Mouse (Mus musculus): ENCODE data around the gene Bcam. TPM values are rescaled to one million over a fixed set of nuclear protein-coding genes. Genes with fewer than 3 reads are reported as not detected.

Bcam gene
- polyA plus RNA-seq, 1 experiment from 2014 or later: 5.8 TPM

DNA sequence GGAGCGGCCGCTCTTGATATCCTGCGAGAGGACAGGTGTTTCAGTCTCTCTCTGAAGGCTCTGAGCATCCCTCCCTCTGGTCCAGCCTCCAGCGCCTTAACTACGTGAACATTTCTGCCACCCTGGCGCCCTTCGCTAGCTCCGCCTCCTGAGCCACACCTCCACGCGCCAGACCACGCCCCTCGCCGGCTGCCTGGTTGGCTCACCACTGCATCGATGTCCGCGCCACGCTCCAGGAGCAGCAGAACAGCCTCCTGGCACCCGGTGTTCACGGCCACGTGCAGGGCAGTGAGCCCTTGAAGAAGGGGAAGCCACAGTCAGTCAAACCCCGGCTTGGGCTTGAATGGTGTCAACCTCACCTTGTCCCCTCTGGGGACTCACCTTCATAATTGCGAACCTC lies 40.3 kb upstream of the Bcam start:
- ATAC-seq (peak; percentile 40), DNase-seq (ENCODE audit: low spot score) (peak; percentile 35)
- peaks cover 39% of the 10 kb centered on the region for H3K27me3 ChIP-seq (replicated peaks; ENCODE audit: control insufficient read depth, insufficient read depth, low read length)
- peak overlapping the region; percentile 34 for H3K4me2 ChIP-seq (ENCODE audit: low read length)
- H3K36me3 ChIP-seq (ENCODE audit: control insufficient read depth, insufficient read depth, low read length): no peaks in the 10 kb centered on the region
- H3K4me3 ChIP-seq (ENCODE audit: low read depth, low read length): peak overlapping the region; percentile 7; the same call in 1 of the 2 replicates
- no peak overlapping the region for H3K27ac ChIP-seq (ENCODE audit: low read depth, low read length)
- no peaks in the 10 kb centered on the region for H3K9me3 ChIP-seq (replicated peaks; ENCODE audit: control insufficient read depth, low read length)
- WGBS: 2% methylated on average over 22 of the region's 22 CpGs
- 0 out of 2 replicates have a peak, but pooled peaks cover 2% of the 10 kb centered on the region for H3K4me1 ChIP-seq (ENCODE audit: control insufficient read depth, insufficient read depth, low read length)
- H3K9ac ChIP-seq (ENCODE audit: low read length): no peak overlapping the region

DNA sequence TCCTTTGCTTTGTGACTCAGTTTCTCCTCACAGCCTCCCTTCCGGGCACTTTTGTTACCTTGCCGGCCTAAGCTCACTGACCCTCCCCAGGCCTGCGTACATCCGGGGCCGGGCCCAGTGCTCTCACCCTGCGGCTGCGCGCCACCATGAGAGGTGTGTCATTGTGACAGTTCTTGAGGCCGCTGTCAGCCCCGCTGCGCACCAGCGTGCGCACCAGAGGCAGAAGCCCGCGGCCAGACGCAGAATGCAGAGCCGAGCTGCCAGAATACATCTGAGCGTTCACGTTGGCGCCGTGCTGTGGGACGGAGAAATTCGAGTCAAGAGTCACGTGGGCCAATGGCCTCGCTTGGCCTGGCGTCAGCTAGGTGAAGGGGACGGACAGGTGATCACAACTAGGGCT lies 38.6 kb upstream of the Bcam start:
- 0 out of 2 replicates have a peak, but pooled peaks cover 2% of the 10 kb centered on the region for H3K4me1 ChIP-seq (ENCODE audit: control insufficient read depth, insufficient read depth, low read length)
- no peak overlapping the region for H3K4me3 ChIP-seq (ENCODE audit: low read depth, low read length)
- H3K27ac ChIP-seq (ENCODE audit: low read depth, low read length): no peak overlapping the region
- H3K36me3 ChIP-seq (ENCODE audit: control insufficient read depth, insufficient read depth, low read length): no peaks in the 10 kb centered on the region
- peaks cover 33% of the 10 kb centered on the region for H3K27me3 ChIP-seq (replicated peaks; ENCODE audit: control insufficient read depth, insufficient read depth, low read length)
- H3K9me3 ChIP-seq (replicated peaks; ENCODE audit: control insufficient read depth, low read length): no peaks in the 10 kb centered on the region
- no peak for ATAC-seq
- DNase-seq (ENCODE audit: low spot score): no peak
- H3K9ac ChIP-seq (ENCODE audit: low read length): peak overlapping the region; percentile 32; the same call in 1 of the 2 replicates
- 2% methylated on average over 27 of the region's 27 CpGs for WGBS
- peak overlapping the region; percentile 37 for H3K4me2 ChIP-seq (ENCODE audit: low read length)

DNA sequence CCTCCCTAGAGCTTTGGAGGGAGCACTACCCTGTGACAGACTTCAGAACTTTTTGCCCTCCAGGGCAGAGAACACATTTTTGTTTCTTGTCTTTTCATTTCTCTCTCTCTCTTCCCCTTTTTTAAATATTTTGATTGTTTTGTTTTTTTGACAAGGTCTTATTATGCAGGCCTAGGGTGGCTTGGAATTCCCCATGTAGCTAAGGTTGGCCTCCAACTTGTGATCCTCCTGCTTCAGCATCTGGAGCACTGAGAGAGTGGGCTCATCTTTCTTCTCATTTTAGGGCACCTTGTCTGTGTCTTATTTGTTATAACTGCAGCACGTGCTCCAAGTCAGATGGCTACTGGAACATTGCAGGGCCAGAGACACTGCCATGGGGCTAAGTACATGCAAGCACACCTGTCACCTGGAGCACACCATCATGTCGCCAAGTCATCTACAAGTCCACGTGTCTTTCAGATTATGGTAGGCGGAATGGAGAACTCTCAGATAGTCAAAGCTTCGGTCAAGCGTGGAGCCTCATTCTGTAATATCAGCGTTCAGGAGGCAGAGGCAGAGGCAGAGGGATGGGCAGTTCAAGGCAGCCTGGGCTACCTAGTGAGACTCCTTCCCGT lies 35.6 kb upstream of the Bcam start:
- H3K9ac ChIP-seq (ENCODE audit: low read length): no peak overlapping the region
- DNase-seq (ENCODE audit: low spot score) (no peak), ATAC-seq (no peak)
- no peaks in the 10 kb centered on the region for H3K36me3 ChIP-seq (ENCODE audit: control insufficient read depth, insufficient read depth, low read length)
- H3K4me1 ChIP-seq (ENCODE audit: control insufficient read depth, insufficient read depth, low read length): 0 out of 2 replicates have a peak, but pooled peaks cover 2% of the 10 kb centered on the region
- 82% methylated on average over 8 of the region's 8 CpGs for WGBS
- no peaks in the 10 kb centered on the region for H3K9me3 ChIP-seq (replicated peaks; ENCODE audit: control insufficient read depth, low read length)
- no peak overlapping the region for H3K4me2 ChIP-seq (ENCODE audit: low read length)
- peaks cover 26% of the 10 kb centered on the region; the same call in 1 of the 2 replicates for H3K27me3 ChIP-seq (replicated peaks; ENCODE audit: control insufficient read depth, insufficient read depth, low read length)
- H3K4me3 ChIP-seq (ENCODE audit: low read depth, low read length): no peak overlapping the region
- no peak overlapping the region for H3K27ac ChIP-seq (ENCODE audit: low read depth, low read length)

DNA sequence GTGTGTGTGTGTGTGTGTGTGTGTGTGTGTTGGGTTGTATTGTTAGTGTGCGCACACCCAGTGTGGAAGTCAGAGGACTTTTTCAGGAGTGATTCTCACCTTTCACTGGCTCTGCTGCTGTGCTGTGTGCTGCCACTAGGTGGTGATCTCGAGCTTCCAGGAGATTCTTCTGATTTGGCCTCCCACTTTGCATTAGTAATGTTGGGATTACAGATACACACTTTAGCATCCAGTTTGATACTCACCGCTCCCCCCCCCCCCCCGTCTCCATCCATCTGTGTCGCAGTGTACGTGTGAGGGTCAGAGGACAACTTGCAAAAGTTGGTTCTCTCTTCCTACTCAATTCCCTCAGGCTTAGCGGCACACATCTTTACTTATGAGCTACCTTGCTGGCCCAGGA lies 32.2 kb upstream of the Bcam start:
- H3K4me1 ChIP-seq (ENCODE audit: control insufficient read depth, insufficient read depth, low read length): no peaks in the 10 kb centered on the region

DNA sequence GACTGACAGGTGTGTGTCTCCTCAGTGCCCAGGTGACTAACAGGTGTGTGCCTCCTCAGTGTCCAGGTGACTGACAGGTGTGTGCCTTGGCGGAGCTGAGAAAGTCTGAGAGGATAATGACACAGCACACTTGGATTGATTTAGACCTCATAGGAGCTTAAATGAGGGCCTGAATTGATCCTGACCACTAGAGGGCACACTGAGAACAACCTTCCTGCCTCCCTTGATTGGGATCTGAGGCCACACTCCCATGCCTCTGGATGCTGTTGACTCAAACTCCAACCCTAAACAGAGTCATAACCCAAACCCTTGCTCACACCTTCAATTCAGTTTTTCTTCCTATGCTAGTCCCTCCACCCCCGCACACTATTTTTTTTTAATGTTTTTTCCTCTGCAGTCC lies 29.9 kb upstream of the Bcam start:
- WGBS: 28% methylated on average over 2 of the region's 2 CpGs
- no peaks in the 10 kb centered on the region for H3K9me3 ChIP-seq (replicated peaks; ENCODE audit: control insufficient read depth, low read length)
- no peaks in the 10 kb centered on the region for H3K4me1 ChIP-seq (ENCODE audit: control insufficient read depth, insufficient read depth, low read length)
- H3K27me3 ChIP-seq (replicated peaks; ENCODE audit: control insufficient read depth, insufficient read depth, low read length): peaks cover 17% of the 10 kb centered on the region
- H3K4me3 ChIP-seq (ENCODE audit: low read depth, low read length): no peak overlapping the region
- no peak for ATAC-seq
- H3K9ac ChIP-seq (ENCODE audit: low read length): no peak overlapping the region
- H3K27ac ChIP-seq (ENCODE audit: low read depth, low read length): no peak overlapping the region
- H3K36me3 ChIP-seq (ENCODE audit: control insufficient read depth, insufficient read depth, low read length): no peaks in the 10 kb centered on the region
- H3K4me2 ChIP-seq (ENCODE audit: low read length): no peak overlapping the region
- peak; percentile 58 for DNase-seq (ENCODE audit: low spot score)

More for the DNA sequence above, 32.2 kb upstream of the Bcam start:
- H3K27me3 ChIP-seq (replicated peaks; ENCODE audit: control insufficient read depth, insufficient read depth, low read length): no peaks in the 10 kb centered on the region
- H3K9me3 ChIP-seq (replicated peaks; ENCODE audit: control insufficient read depth, low read length): no peaks in the 10 kb centered on the region
- H3K4me3 ChIP-seq (ENCODE audit: low read depth, low read length): no peak overlapping the region
- H3K36me3 ChIP-seq (ENCODE audit: control insufficient read depth, insufficient read depth, low read length): no peaks in the 10 kb centered on the region
- WGBS: 17% methylated on average over 7 of the region's 7 CpGs
- peak; percentile 75 for DNase-seq (ENCODE audit: low spot score)
- no peak overlapping the region for H3K4me2 ChIP-seq (ENCODE audit: low read length)
- H3K9ac ChIP-seq (ENCODE audit: low read length): no peak overlapping the region
- no peak overlapping the region for H3K27ac ChIP-seq (ENCODE audit: low read depth, low read length)
- no peak for ATAC-seq

DNA sequence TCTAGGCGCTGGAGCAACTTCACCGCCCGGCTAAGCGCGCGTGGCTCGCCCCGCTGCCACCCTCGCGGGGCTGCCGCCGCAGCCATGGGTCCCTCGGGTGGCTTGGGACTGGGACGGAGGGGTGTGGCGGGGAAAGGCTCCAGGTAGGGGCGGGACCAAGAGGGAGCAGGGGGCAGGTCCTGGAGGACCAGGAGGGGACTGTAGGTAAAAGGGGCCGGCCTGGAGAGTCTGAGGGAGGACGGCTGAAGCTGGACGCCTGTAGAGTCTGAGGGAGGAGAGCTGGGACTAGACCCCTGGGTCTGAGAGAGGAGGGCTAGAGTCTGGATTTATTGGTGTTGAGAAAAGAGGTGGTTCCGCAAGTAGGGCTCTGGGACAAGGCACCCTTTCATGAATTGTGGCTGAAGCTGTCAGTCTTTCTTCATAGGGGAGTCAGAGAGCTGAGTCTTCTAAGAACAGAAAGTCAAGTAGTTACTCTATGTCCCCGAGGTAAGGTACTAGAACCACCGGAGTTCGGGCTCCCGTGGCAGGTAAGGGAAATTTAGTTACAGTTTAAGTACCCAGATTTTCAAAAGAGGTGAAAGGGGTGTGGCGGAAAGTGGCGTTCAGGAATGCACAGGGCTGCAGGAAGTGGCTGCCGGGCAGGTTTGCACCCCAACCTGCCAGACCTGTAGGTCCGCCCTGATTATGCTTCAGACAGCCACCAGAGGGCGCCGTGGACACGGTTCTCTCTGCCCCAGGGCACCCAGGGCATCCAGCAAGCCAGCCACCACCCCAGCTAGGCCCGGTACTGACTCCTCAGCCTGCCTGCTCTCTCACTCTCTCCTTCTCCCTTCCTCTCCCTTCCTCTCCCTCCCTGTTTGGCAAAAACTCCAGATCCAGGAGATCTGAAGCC lies 26.1 kb upstream of the Bcam start, which contains the start of gene Cblc:
Cblc (minus strand) TSS at position 113 of the 892 bp plus-strand sequence.
- peaks cover 19% of the 10 kb centered on the region for H3K27me3 ChIP-seq (replicated peaks; ENCODE audit: control insufficient read depth, insufficient read depth, low read length)
- ATAC-seq (no peak), DNase-seq (ENCODE audit: low spot score) (peak; percentile 28)
- 3% methylated on average over 32 of the region's 32 CpGs for WGBS
- no peak within 1 kb of the TSS for H3K9ac ChIP-seq (ENCODE audit: low read length)
- no peak within 1 kb of the TSS for H3K4me2 ChIP-seq (ENCODE audit: low read length)
- no peak within 1 kb of the TSS for H3K4me3 ChIP-seq (ENCODE audit: low read depth, low read length)
- no peaks in the 10 kb centered on the region for H3K4me1 ChIP-seq (ENCODE audit: control insufficient read depth, insufficient read depth, low read length)
- no peaks in the 10 kb centered on the region for H3K9me3 ChIP-seq (replicated peaks; ENCODE audit: control insufficient read depth, low read length)
- H3K36me3 ChIP-seq (ENCODE audit: control insufficient read depth, insufficient read depth, low read length): no peaks in the 10 kb centered on the region
- no peak within 1 kb of the TSS for H3K27ac ChIP-seq (ENCODE audit: low read depth, low read length)

DNA sequence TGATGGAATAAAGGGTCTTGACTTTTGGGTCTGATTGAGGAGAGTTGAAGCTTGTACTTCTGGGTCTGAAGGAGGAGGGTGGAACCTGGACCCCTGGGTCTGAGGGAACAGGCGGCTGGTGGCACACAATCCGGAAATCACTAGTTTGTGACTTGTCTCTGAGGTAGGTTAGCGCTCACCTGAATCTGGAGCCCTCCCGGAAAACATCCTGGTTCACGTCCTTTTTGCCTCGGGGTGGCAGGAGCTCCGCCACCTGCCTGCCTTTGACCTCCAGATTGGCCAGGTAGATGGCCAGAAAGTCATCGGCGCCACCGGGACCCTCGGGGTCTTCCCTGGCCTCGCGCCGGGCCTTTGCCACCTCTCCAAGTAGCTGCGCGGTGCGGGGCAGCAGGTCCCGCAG lies 25.4 kb upstream of the Bcam start:
- H3K4me2 ChIP-seq (ENCODE audit: low read length): no peak overlapping the region
- no peaks in the 10 kb centered on the region for H3K4me1 ChIP-seq (ENCODE audit: control insufficient read depth, insufficient read depth, low read length)
- DNase-seq (ENCODE audit: low spot score) (no peak), ATAC-seq (no peak)
- no peaks in the 10 kb centered on the region for H3K36me3 ChIP-seq (ENCODE audit: control insufficient read depth, insufficient read depth, low read length)
- no peak overlapping the region for H3K9ac ChIP-seq (ENCODE audit: low read length)
- 11% methylated on average over 18 of the region's 18 CpGs for WGBS
- H3K27ac ChIP-seq (ENCODE audit: low read depth, low read length): no peak overlapping the region
- H3K9me3 ChIP-seq (replicated peaks; ENCODE audit: control insufficient read depth, low read length): no peaks in the 10 kb centered on the region
- H3K4me3 ChIP-seq (ENCODE audit: low read depth, low read length): no peak overlapping the region
- peaks cover 19% of the 10 kb centered on the region for H3K27me3 ChIP-seq (replicated peaks; ENCODE audit: control insufficient read depth, insufficient read depth, low read length)

DNA sequence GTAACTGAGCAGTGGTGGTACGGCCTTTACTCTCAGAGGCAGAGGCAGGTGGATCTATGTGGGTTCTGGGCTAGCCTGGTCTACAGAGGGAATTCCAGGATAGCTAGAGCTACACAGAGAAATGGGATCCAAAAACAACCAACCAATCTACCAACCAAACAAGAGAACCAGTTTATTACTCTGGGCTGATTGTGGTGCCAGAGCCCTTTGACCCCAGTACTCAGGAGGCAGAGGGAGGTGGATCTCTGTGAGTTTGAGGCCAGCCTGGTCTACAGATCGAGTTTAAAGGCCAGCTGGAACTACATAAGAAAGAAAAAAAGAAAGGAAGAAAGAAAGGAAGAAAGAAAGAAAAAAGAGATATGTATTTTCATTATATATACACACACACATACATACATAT lies 24.4 kb upstream of the Bcam start:
- ATAC-seq (no peak), DNase-seq (ENCODE audit: low spot score) (no peak)
- no peaks in the 10 kb centered on the region for H3K4me1 ChIP-seq (ENCODE audit: control insufficient read depth, insufficient read depth, low read length)
- peaks cover 19% of the 10 kb centered on the region for H3K27me3 ChIP-seq (replicated peaks; ENCODE audit: control insufficient read depth, insufficient read depth, low read length)
- no peak overlapping the region for H3K4me2 ChIP-seq (ENCODE audit: low read length)
- no peaks in the 10 kb centered on the region for H3K9me3 ChIP-seq (replicated peaks; ENCODE audit: control insufficient read depth, low read length)
- H3K27ac ChIP-seq (ENCODE audit: low read depth, low read length): no peak overlapping the region
- no peak overlapping the region for H3K9ac ChIP-seq (ENCODE audit: low read length)
- no peak overlapping the region for H3K4me3 ChIP-seq (ENCODE audit: low read depth, low read length)
- 56% methylated on average over 2 of the region's 2 CpGs for WGBS
- no peaks in the 10 kb centered on the region for H3K36me3 ChIP-seq (ENCODE audit: control insufficient read depth, insufficient read depth, low read length)
